Mouse (Mus musculus) forebrain, postnatal 0 days (tissue): ENCODE data around the gene Exoc3l2. TPM values are rescaled to one million over a fixed set of nuclear protein-coding genes. Genes with fewer than 3 reads are reported as not detected.

ENCODE experiments used
- ATAC-seq: fragments of 200-750 bp; cut with Nextera tagmentation; 2 replicates; pipeline ENCODE4 v1.8.0; 2017; ENCODE audit warnings: mild to moderate bottlenecking, moderate library complexity
- DNase-seq: peaks from one replicate; pipeline ENCODE4 v3.0.0-alpha.2; 2015
- H3K27ac ChIP-seq: fragments of 300-500 bp; sonication (generic); 2 replicates; pipeline ENCODE4 v1.5.1; 2014; ENCODE audit warnings: low read depth, mild to moderate bottlenecking, antibody characterized with exemption, low read length, moderate library complexity, mixed read lengths
- H3K27me3 ChIP-seq: fragments of 300-500 bp; sonication (generic); 2 replicates; pipeline ENCODE4 v1.6.1; 2014; ENCODE audit warnings: mild to moderate bottlenecking, low read length, mixed read lengths; ENCODE audit not compliant: insufficient read depth
- H3K36me3 ChIP-seq: fragments of 300-500 bp; sonication (generic); 2 replicates; pipeline ENCODE4 v1.6.1; 2014; ENCODE audit warnings: mild to moderate bottlenecking, moderate library complexity; ENCODE audit not compliant: insufficient read depth
- H3K4me1 ChIP-seq: fragments of 300-500 bp; sonication (generic); 2 replicates; pipeline ENCODE4 v1.6.1; 2014; ENCODE audit warnings: antibody characterized with exemption; ENCODE audit not compliant: insufficient read depth
- H3K4me2 ChIP-seq: fragments of 300-500 bp; sonication (generic); 2 replicates; pipeline ENCODE4 v1.6.1; 2014; ENCODE audit warnings: low read depth, mild to moderate bottlenecking, moderate library complexity
- H3K4me3 ChIP-seq: fragments of 300-500 bp; sonication (generic); 2 replicates; pipeline ENCODE4 v1.5.1; 2014; ENCODE audit warnings: low read depth, low read length, mixed read lengths
- H3K9ac ChIP-seq: fragments of 300-500 bp; sonication (generic); 2 replicates; pipeline ENCODE4 v1.6.1; 2014; ENCODE audit warnings: mild to moderate bottlenecking
- H3K9me3 ChIP-seq: fragments of 300-500 bp; sonication (generic); 2 replicates; pipeline ENCODE4 v1.6.1; 2016; ENCODE audit warnings: low read length
- CTCF ChIP-seq: sonication (generic); IDR thresholded peaks from 2 replicates; pipeline ENCODE4 v1.5.1; 2016; ENCODE audit warnings: antibody characterized with exemption, control low read depth, low read depth
- WGBS: fragments of 180-500 bp; shearing (Covaris S2); extraction: QIAGEN DNeasy Blood & Tissue Kit; methylation state at CpG from one replicate; pipeline ENCODE4 v1.1.7; 2014; 5-methylcytosine and 5-hydroxymethylcytosine counted together
- polyA plus RNA-seq: library from polyadenylated mRNA; unstranded; fragments of >200 nt; fragmentation: Nextera tagmentation; extraction: Ambion mirVana; gene quantifications from 2 replicates; pipeline ENCODE4 v1.2.1, GENCODE M21; 2015
- total RNA-seq: library from RNA; depleted of rRNA; stranded (reverse); fragments of >200 nt; gene quantifications from 2 replicates; pipeline ENCODE4 v1.2.3, GENCODE M21; 2014

Gene Exoc3l2
- total and polyA plus RNA-seq, 2 experiments from 2014 or later = 0.14 to 0.38 TPM

- Histone ChIP-seq H3K27ac (no peak overlapping the region), H3K4me3 (no peak overlapping the region), H3K36me3 (no peaks in the 10 kb centered on the region), H3K4me1 (no peaks in the 10 kb centered on the region), H3K27me3 (no peaks in the 10 kb centered on the region), H3K4me2 (no peak overlapping the region), H3K9me3 (no peaks in the 10 kb centered on the region), H3K9ac (no peak overlapping the region)
- WGBS = 83% methylated on average over 4 of the region's 4 CpGs
- no peak for TF ChIP-seq CTCF
- ATAC-seq = no peak
- no peak for DNase-seq
These were observed 35.2 kb downstream of the Exoc3l2 start for GRCm38 (mm10) chr7:19498326-19498725.

GRCm38 (mm10) chr7:19500420-19501363 is 37.6 kb downstream of the Exoc3l2 start:
- Histone ChIP-seq H3K27ac (no peak overlapping the region), H3K4me1 (no peaks in the 10 kb centered on the region), H3K36me3 (no peaks in the 10 kb centered on the region), H3K9me3 (no peaks in the 10 kb centered on the region), H3K4me3 (no peak overlapping the region), H3K9ac (no peak overlapping the region), H3K4me2 (no peak overlapping the region), H3K27me3 (no peaks in the 10 kb centered on the region)
- ATAC-seq (no peak), DNase-seq (no peak)
- 71% methylated on average over 12 of the region's 12 CpGs for WGBS
- no peak for TF ChIP-seq CTCF

- no peak for TF ChIP-seq CTCF
- H3K4me1 ChIP-seq = no peaks in the 10 kb centered on the region
- no peak overlapping the region for H3K4me3 ChIP-seq
- no peaks in the 10 kb centered on the region for H3K36me3 ChIP-seq
- ATAC-seq (no peak), DNase-seq (no peak)
- H3K27ac ChIP-seq = no peak overlapping the region
- H3K4me2 ChIP-seq = no peak overlapping the region
- 81% methylated on average over 4 of the region's 4 CpGs for WGBS
- no peaks in the 10 kb centered on the region for H3K9me3 ChIP-seq
- no peak overlapping the region for H3K9ac ChIP-seq
- no peaks in the 10 kb centered on the region for H3K27me3 ChIP-seq
These were observed 38.5 kb downstream of the Exoc3l2 start for GRCm38 (mm10) chr7:19501658-19502057.

- H3K4me3 ChIP-seq = no peak overlapping the region
- no peak overlapping the region for H3K4me2 ChIP-seq
- ATAC-seq = no peak
- no peaks in the 10 kb centered on the region for H3K27me3 ChIP-seq
- H3K4me1 ChIP-seq = 0 out of 2 replicates have a peak, but pooled peaks cover 6% of the 10 kb centered on the region
- H3K27ac ChIP-seq = no peak overlapping the region
- no peaks in the 10 kb centered on the region for H3K36me3 ChIP-seq
- H3K9me3 ChIP-seq = no peaks in the 10 kb centered on the region
- 42% methylated on average over 5 of the region's 5 CpGs for WGBS
- TF ChIP-seq CTCF = peak; percentile 87
- no peak overlapping the region for H3K9ac ChIP-seq
- DNase-seq = peak; percentile 48
These were observed 40.4 kb downstream of the Exoc3l2 start for GRCm38 (mm10) chr7:19503481-19504068.

- Histone ChIP-seq H3K27me3 (no peaks in the 10 kb centered on the region), H3K9me3 (no peaks in the 10 kb centered on the region), H3K9ac (peak overlapping the region; percentile 75; the same call in 1 of the 2 replicates), H3K4me3 (peak overlapping the region; percentile 62), H3K27ac (no peak overlapping the region), H3K4me2 (peak overlapping the region; percentile 82), H3K36me3 (no peaks in the 10 kb centered on the region), H3K4me1 (peaks cover 11% of the 10 kb centered on the region; the same call in 1 of the 2 replicates)
- no peak for ATAC-seq
- peak; percentile 39 for TF ChIP-seq CTCF
- 31% methylated on average over 6 of the region's 6 CpGs for WGBS
- DNase-seq = no peak
These were observed 43.2 kb downstream of the Exoc3l2 start for GRCm38 (mm10) chr7:19506326-19506725.

GRCm38 (mm10) chr7:19506969-19507611 is 44.0 kb downstream of the Exoc3l2 start:
- DNase-seq (peak; percentile 83), ATAC-seq (no peak)
- H3K9me3 ChIP-seq = no peaks in the 10 kb centered on the region
- no peaks in the 10 kb centered on the region for H3K36me3 ChIP-seq
- H3K27ac ChIP-seq = peak overlapping the region; percentile 29; the same call in 1 of the 2 replicates
- H3K4me2 ChIP-seq = peak overlapping the region; percentile 82
- H3K4me1 ChIP-seq = peaks cover 11% of the 10 kb centered on the region; the same call in 1 of the 2 replicates
- WGBS = under 1% methylated on average over 69 of the region's 71 CpGs
- H3K4me3 ChIP-seq = peak overlapping the region; percentile 62
- H3K9ac ChIP-seq = peak overlapping the region; percentile 75
- no peaks in the 10 kb centered on the region for H3K27me3 ChIP-seq
- TF ChIP-seq CTCF = no peak
